Mouse (Mus musculus) intestine, postnatal 0 days (tissue): Measurements from ENCODE around the gene Magi2. TPM values are rescaled to one million over a fixed set of nuclear protein-coding genes. Genes with fewer than 3 reads are reported as not detected.

Experiments
- ATAC-seq: fragments of 200-750 bp; cut with Nextera tagmentation; 2 replicates; pipeline ENCODE4 v1.8.0; 2017; ENCODE audit warnings: mild to moderate bottlenecking, moderate TSS enrichment, moderate library complexity
- H3K27ac ChIP-seq: fragments of 300-500 bp; sonication (generic); 2 replicates; pipeline ENCODE4 v1.5.1; 2014; ENCODE audit warnings: mild to moderate bottlenecking, low read depth, low read length, moderate library complexity
- H3K27me3 ChIP-seq: fragments of 300-500 bp; sonication (generic); replicated peaks from 2 replicates; pipeline ENCODE4 v1.6.1; 2014; ENCODE audit warnings: low read length, mixed read lengths; ENCODE audit not compliant: control insufficient read depth, insufficient read depth
- H3K36me3 ChIP-seq: fragments of 300-500 bp; sonication (generic); 2 replicates; pipeline ENCODE4 v1.6.1; 2014; ENCODE audit warnings: mild to moderate bottlenecking, moderate library complexity; ENCODE audit not compliant: control insufficient read depth, insufficient read depth
- H3K4me1 ChIP-seq: fragments of 300-500 bp; sonication (generic); replicated peaks from 2 replicates; pipeline ENCODE4 v1.6.1; 2014; ENCODE audit warnings: antibody characterized with exemption, low read length, mixed read lengths; ENCODE audit not compliant: control insufficient read depth, insufficient read depth
- H3K4me2 ChIP-seq: fragments of 300-500 bp; sonication (generic); replicated peaks from 2 replicates; pipeline ENCODE4 v1.6.1; 2014; ENCODE audit warnings: low read depth, mild to moderate bottlenecking, moderate library complexity
- H3K4me3 ChIP-seq: fragments of 300-500 bp; sonication (generic); 2 replicates; pipeline ENCODE4 v1.5.1; 2014; ENCODE audit warnings: low read depth, low read length
- H3K9ac ChIP-seq: fragments of 300-500 bp; sonication (generic); 2 replicates; pipeline ENCODE4 v1.6.1; 2014; ENCODE audit warnings: mild to moderate bottlenecking, low read depth, low read length
- H3K9me3 ChIP-seq: fragments of 300-500 bp; sonication (generic); 2 replicates; pipeline ENCODE4 v1.6.1; 2016; ENCODE audit warnings: mixed run types; ENCODE audit not compliant: control insufficient read depth
- CTCF ChIP-seq: sonication (generic); IDR thresholded peaks from 2 replicates; pipeline ENCODE4 v1.5.1; 2016; ENCODE audit warnings: low read depth, mild to moderate bottlenecking, control low read depth, antibody characterized with exemption, moderate library complexity
- WGBS: fragments of 180-500 bp; shearing (Covaris S2); extraction: QIAGEN DNeasy Blood & Tissue Kit; methylation state at CpG from one replicate; pipeline ENCODE4 v1.1.7; 2014; 5-methylcytosine and 5-hydroxymethylcytosine counted together
- polyA plus RNA-seq: library from polyadenylated mRNA; unstranded; fragments of >200 nt; fragmentation: Nextera tagmentation; extraction: Ambion mirVana; gene quantifications from 2 replicates; pipeline ENCODE4 v1.2.1, GENCODE M21; 2015

The Magi2 gene
- polyA plus RNA-seq, 1 experiment from 2014 or later: 1.0 TPM

- peak overlapping the region; percentile 40 for H3K4me2 ChIP-seq
- H3K27me3 ChIP-seq: 0 out of 2 replicates have a peak, but pooled peaks cover 4% of the 10 kb centered on the region
- no peak overlapping the region for H3K9ac ChIP-seq
- H3K4me3 ChIP-seq: no peak overlapping the region
- H3K36me3 ChIP-seq: no peaks in the 10 kb centered on the region
- 2% methylated on average over 5 of the region's 5 CpGs for WGBS
- no peak for TF ChIP-seq CTCF
- H3K9me3 ChIP-seq: no peaks in the 10 kb centered on the region
- no peak overlapping the region for H3K27ac ChIP-seq
- H3K4me1 ChIP-seq: no peaks in the 10 kb centered on the region
- no peak for ATAC-seq
These were observed 681.8 kb downstream of the Magi2 start for GRCm38 (mm10) chr5:19908706-19909060.

- Histone ChIP-seq H3K4me1 (no peaks in the 10 kb centered on the region), H3K9ac (no peak overlapping the region), H3K4me3 (no peak overlapping the region), H3K27ac (no peak overlapping the region), H3K36me3 (no peaks in the 10 kb centered on the region), H3K4me2 (peak overlapping the region; percentile 40), H3K9me3 (no peaks in the 10 kb centered on the region), H3K27me3 (0 out of 2 replicates have a peak, but pooled peaks cover 4% of the 10 kb centered on the region)
- no peak for TF ChIP-seq CTCF
- 10% methylated on average over 11 of the region's 11 CpGs for WGBS
- no peak for ATAC-seq
These were observed 682.2 kb downstream of the Magi2 start for GRCm38 (mm10) chr5:19909071-19909470.

GRCm38 (mm10) chr5:19909664-19910063 lies 682.8 kb downstream of the Magi2 start:
- no peak for TF ChIP-seq CTCF
- Histone ChIP-seq H3K9ac (no peak overlapping the region), H3K27me3 (0 out of 2 replicates have a peak, but pooled peaks cover 4% of the 10 kb centered on the region), H3K27ac (no peak overlapping the region), H3K4me1 (no peaks in the 10 kb centered on the region), H3K36me3 (no peaks in the 10 kb centered on the region), H3K9me3 (no peaks in the 10 kb centered on the region), H3K4me2 (no peak overlapping the region), H3K4me3 (no peak overlapping the region)
- WGBS: 64% methylated on average over 7 of the region's 7 CpGs
- no peak for ATAC-seq

GRCm38 (mm10) chr5:19932102-19932501 lies 705.3 kb downstream of the Magi2 start:
- no peaks in the 10 kb centered on the region for H3K36me3 ChIP-seq
- H3K9me3 ChIP-seq: no peaks in the 10 kb centered on the region
- 76% methylated on average over 3 of the region's 3 CpGs for WGBS
- ATAC-seq: no peak
- no peaks in the 10 kb centered on the region for H3K4me1 ChIP-seq
- TF ChIP-seq CTCF: no peak
- H3K27me3 ChIP-seq: no peaks in the 10 kb centered on the region
- no peak overlapping the region for H3K4me3 ChIP-seq
- no peak overlapping the region for H3K4me2 ChIP-seq
- H3K27ac ChIP-seq: no peak overlapping the region
- no peak overlapping the region for H3K9ac ChIP-seq

- H3K4me3 ChIP-seq: no peak overlapping the region
- no peak overlapping the region for H3K9ac ChIP-seq
- H3K27ac ChIP-seq: no peak overlapping the region
- H3K36me3 ChIP-seq: no peaks in the 10 kb centered on the region
- TF ChIP-seq CTCF: no peak
- no peak overlapping the region for H3K4me2 ChIP-seq
- H3K9me3 ChIP-seq: no peaks in the 10 kb centered on the region
- WGBS: 50% methylated on average over 2 of the region's 2 CpGs
- no peak for ATAC-seq
- H3K4me1 ChIP-seq: no peaks in the 10 kb centered on the region
- no peaks in the 10 kb centered on the region for H3K27me3 ChIP-seq
These were observed 706.4 kb downstream of the Magi2 start for GRCm38 (mm10) chr5:19933190-19933589.

- no peak overlapping the region for H3K27ac ChIP-seq
- no peak overlapping the region for H3K4me2 ChIP-seq
- 78% methylated on average over 2 of the region's 2 CpGs for WGBS
- H3K4me1 ChIP-seq: no peaks in the 10 kb centered on the region
- H3K4me3 ChIP-seq: no peak overlapping the region
- TF ChIP-seq CTCF: no peak
- no peaks in the 10 kb centered on the region for H3K36me3 ChIP-seq
- H3K9ac ChIP-seq: no peak overlapping the region
- H3K27me3 ChIP-seq: no peaks in the 10 kb centered on the region
- ATAC-seq: no peak
- H3K9me3 ChIP-seq: no peaks in the 10 kb centered on the region
These were observed 724.3 kb downstream of the Magi2 start for GRCm38 (mm10) chr5:19951102-19951501.

- H3K4me1 ChIP-seq: no peaks in the 10 kb centered on the region
- no peak for TF ChIP-seq CTCF
- ATAC-seq: no peak; the same call in 1 of the 2 replicates
- 46% methylated on average over 1 of the region's 1 CpGs for WGBS
- H3K9me3 ChIP-seq: no peaks in the 10 kb centered on the region
- no peak overlapping the region for H3K9ac ChIP-seq
- no peak overlapping the region for H3K27ac ChIP-seq
- H3K4me2 ChIP-seq: no peak overlapping the region
- H3K27me3 ChIP-seq: no peaks in the 10 kb centered on the region
- H3K36me3 ChIP-seq: no peaks in the 10 kb centered on the region
- H3K4me3 ChIP-seq: no peak overlapping the region
These were observed 737.3 kb downstream of the Magi2 start for GRCm38 (mm10) chr5:19964113-19964512.
